Mouse (Mus musculus) macrophage (primary cell): ENCODE data around the gene Syt16. TPM values are rescaled to one million over a fixed set of nuclear protein-coding genes. Genes with fewer than 3 reads are reported as not detected.

Experiments used
- H3K27ac ChIP-seq: fragments of 350-480 bp; formaldehyde crosslinking; 2 replicates; pipeline ENCODE4 v1.9.0; 2021
- H3K36me3 ChIP-seq: fragments of 350-480 bp; formaldehyde crosslinking; 2 replicates; pipeline ENCODE4 v1.9.0; 2021; ENCODE audit errors: inconsistent target
- H3K4me3 ChIP-seq: fragments of 350-480 bp; formaldehyde crosslinking; 2 replicates; pipeline ENCODE4 v1.9.0; 2021; ENCODE audit errors: inconsistent target
- H3K79me2 ChIP-seq: fragments of 350-480 bp; formaldehyde crosslinking; 2 replicates; pipeline ENCODE4 v1.9.0; 2021; ENCODE audit errors: inconsistent target
- WGBS: methylation state at CpG from one replicate; pipeline ENCODE4 v1.1.7; 2026; ENCODE audit warnings: inconsistent platforms; ENCODE audit not compliant: missing documents; 5-methylcytosine and 5-hydroxymethylcytosine counted together
- polyA plus RNA-seq: library from polyadenylated mRNA; stranded (reverse); fragments of 250-400 nt; gene quantifications from 3 replicates; pipeline ENCODE4 v1.2.4, GENCODE M21; 2018; ENCODE audit warnings: inconsistent platforms

Syt16 gene
- polyA plus RNA-seq, 1 experiment from 2014 or later: not detected

DNA sequence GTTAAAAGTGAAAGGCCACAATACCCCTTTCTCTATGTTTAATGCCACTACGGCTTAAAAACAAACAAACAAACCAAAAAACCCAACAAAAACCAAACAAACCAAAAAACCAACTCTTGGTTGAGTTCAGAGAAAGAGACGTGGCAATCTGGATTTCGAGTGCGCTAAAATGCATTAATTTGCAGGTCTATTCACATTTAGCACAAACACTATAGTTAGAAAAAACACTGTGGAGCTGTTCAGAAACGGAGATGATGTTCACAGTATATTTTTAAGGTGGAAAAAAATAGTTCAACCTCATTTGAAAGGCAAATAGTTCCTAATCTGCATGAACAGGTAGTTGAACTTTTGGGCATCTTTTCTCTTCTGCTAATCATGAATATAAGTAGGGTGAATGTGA lies 192.8 kb downstream of the Syt16 start:
- Histone ChIP-seq H3K79me2 (no peaks in the 10 kb centered on the region), H3K4me3 (no peak overlapping the region), H3K27ac (no peak overlapping the region), H3K36me3 (no peaks in the 10 kb centered on the region)
- WGBS: 87% methylated on average over 5 of the region's 5 CpGs

GRCm38 (mm10) chr12:74192552-74192951 lies 195.1 kb downstream of the Syt16 start:
- no peaks in the 10 kb centered on the region for H3K36me3 ChIP-seq
- 40% methylated on average over 4 of the region's 4 CpGs for WGBS
- no peaks in the 10 kb centered on the region for H3K79me2 ChIP-seq
- no peak overlapping the region for H3K4me3 ChIP-seq
- H3K27ac ChIP-seq: no peak overlapping the region

- H3K79me2 ChIP-seq: no peaks in the 10 kb centered on the region
- no peaks in the 10 kb centered on the region for H3K36me3 ChIP-seq
- H3K4me3 ChIP-seq: no peak overlapping the region
- no peak overlapping the region for H3K27ac ChIP-seq
- 85% methylated on average over 5 of the region's 5 CpGs for WGBS
These were observed 203.9 kb downstream of the Syt16 start for GRCm38 (mm10) chr12:74201410-74201809.

- WGBS: 93% methylated on average over 6 of the region's 6 CpGs
- H3K4me3 ChIP-seq: no peak overlapping the region
- no peaks in the 10 kb centered on the region for H3K36me3 ChIP-seq
These were observed 205.1 kb downstream of the Syt16 start for GRCm38 (mm10) chr12:74202431-74203042.

DNA sequence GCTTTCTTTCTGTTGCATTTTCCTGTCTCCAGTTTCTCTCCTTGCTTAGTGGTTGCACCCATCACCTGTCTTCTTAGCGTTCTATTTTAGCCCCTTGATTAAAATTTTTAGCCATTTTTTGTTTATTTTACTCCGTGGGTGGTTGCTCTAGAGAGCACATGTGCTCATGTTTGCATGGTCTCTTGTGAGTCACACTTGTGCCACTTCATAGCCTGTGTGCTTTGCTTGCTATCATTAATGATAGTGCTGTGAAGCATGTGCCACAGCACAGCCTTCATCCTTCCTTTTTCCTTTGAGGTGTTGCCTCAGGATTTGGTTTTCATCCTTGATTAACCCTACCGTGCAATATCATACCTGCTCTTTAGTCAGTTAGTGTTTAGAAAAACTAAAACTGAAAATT lies 214.7 kb downstream of the Syt16 start:
- Histone ChIP-seq H3K36me3 (no peaks in the 10 kb centered on the region), H3K27ac (no peak overlapping the region), H3K79me2 (no peaks in the 10 kb centered on the region), H3K4me3 (no peak overlapping the region)
- 80% methylated on average over 3 of the region's 3 CpGs for WGBS

More at GRCm38 (mm10) chr12:74202431-74203042, 205.1 kb downstream of the Syt16 start:
- H3K79me2 ChIP-seq: no peaks in the 10 kb centered on the region
- H3K27ac ChIP-seq: no peak overlapping the region

DNA sequence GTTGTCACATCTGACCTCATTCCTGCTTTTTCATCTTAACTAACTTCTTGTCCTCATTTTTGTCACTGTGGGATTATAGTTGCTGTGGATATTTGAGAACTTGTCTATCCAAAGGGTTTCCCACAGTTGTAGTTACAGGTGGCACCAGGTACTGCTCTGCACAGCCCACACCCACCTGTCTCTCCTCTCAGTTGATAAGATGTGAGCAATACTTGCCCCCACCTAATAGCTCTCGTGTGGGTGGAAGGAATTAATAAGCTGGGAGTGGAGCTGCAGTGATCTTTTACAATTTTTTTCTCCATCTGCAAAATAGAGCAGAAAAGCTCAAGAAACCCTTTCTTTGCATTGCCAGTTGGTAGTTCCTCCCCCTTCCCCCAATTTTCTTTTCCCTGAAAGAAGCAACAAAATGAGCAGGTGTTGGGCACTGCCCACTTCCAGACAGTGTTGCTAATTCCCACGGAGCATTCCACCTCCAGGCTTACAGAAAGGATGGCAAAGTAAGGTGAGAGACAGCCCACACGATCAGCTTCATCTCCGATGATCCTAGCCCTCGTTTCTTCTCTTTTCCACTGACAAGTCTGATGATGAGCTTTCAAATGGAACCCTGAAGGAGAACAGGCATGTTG lies 218.8 kb downstream of the Syt16 start:
- 74% methylated on average over 5 of the region's 5 CpGs for WGBS
- no peaks in the 10 kb centered on the region for H3K36me3 ChIP-seq

DNA sequence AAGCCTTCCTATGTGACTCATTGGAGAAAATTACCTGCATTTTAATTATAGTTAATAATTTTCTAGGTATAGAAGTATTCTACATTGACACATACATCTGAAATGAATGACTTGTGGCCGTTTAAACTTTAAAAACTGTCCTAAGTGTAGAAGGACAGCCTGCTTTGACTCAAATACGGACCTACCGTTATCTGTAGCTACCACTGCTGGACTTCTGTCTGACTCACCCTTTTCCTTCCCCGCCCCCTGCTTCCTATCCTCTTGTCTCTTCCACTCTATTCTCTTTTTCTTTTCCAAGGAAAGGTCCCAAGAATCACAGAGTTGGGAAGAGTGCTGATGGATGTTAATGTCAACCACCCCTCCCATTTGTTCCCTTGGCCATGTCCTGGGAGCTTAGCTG lies 222.4 kb downstream of the Syt16 start:
- no peaks in the 10 kb centered on the region for H3K79me2 ChIP-seq
- H3K36me3 ChIP-seq: no peaks in the 10 kb centered on the region
- no peak overlapping the region for H3K4me3 ChIP-seq
- 73% methylated on average over 4 of the region's 4 CpGs for WGBS
- H3K27ac ChIP-seq: no peak overlapping the region

More for the DNA sequence above, 218.8 kb downstream of the Syt16 start:
- H3K79me2 ChIP-seq: no peaks in the 10 kb centered on the region
- no peak overlapping the region for H3K27ac ChIP-seq
- H3K4me3 ChIP-seq: no peak overlapping the region

- 67% methylated on average over 1 of the region's 1 CpGs for WGBS
- Histone ChIP-seq H3K27ac (no peak overlapping the region), H3K4me3 (no peak overlapping the region), H3K79me2 (no peaks in the 10 kb centered on the region), H3K36me3 (no peaks in the 10 kb centered on the region)
These were observed 223.2 kb downstream of the Syt16 start for GRCm38 (mm10) chr12:74220651-74221050.

- Histone ChIP-seq H3K79me2 (no peaks in the 10 kb centered on the region), H3K4me3 (no peak overlapping the region), H3K27ac (no peak overlapping the region), H3K36me3 (no peaks in the 10 kb centered on the region)
- WGBS: 84% methylated on average over 10 of the region's 10 CpGs
These were observed 233.3 kb downstream of the Syt16 start for GRCm38 (mm10) chr12:74230808-74231207.

GRCm38 (mm10) chr12:74232845-74233244 lies 235.4 kb downstream of the Syt16 start:
- Histone ChIP-seq H3K4me3 (no peak overlapping the region), H3K36me3 (no peaks in the 10 kb centered on the region), H3K79me2 (no peaks in the 10 kb centered on the region), H3K27ac (no peak overlapping the region)
- WGBS: 85% methylated on average over 1 of the region's 1 CpGs

DNA sequence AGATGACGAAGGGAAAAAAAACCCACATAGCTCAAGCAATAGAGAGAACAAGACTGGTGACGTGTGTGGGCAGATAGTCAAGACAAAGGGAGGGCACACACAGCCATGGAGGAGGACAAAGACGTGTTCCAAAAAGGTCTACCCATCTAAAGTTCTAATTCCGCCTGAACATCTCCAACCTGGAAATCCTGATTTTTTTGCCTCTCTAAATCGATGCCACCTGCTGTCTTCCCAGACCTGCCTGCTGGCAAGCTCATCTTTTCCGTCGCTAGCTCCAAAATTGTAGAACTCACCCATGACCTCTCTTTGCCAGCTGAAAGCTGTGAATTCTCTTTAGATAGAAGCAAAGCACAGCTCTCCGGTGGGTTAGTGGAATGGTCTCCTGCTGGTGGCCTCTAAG lies 238.7 kb downstream of the Syt16 start:
- no peak overlapping the region for H3K4me3 ChIP-seq
- H3K36me3 ChIP-seq: no peaks in the 10 kb centered on the region
- no peak overlapping the region for H3K27ac ChIP-seq
- H3K79me2 ChIP-seq: no peaks in the 10 kb centered on the region
- WGBS: 89% methylated on average over 8 of the region's 8 CpGs

GRCm38 (mm10) chr12:74238056-74238455 lies 240.6 kb downstream of the Syt16 start:
- H3K4me3 ChIP-seq: no peak overlapping the region
- H3K36me3 ChIP-seq: no peaks in the 10 kb centered on the region
- H3K79me2 ChIP-seq: no peaks in the 10 kb centered on the region
- no peak overlapping the region for H3K27ac ChIP-seq
- WGBS: 92% methylated on average over 7 of the region's 7 CpGs

- Histone ChIP-seq H3K4me3 (no peak overlapping the region), H3K79me2 (no peaks in the 10 kb centered on the region), H3K27ac (no peak overlapping the region), H3K36me3 (no peaks in the 10 kb centered on the region)
- 64% methylated on average over 2 of the region's 2 CpGs for WGBS
These were observed 241.3 kb downstream of the Syt16 start for GRCm38 (mm10) chr12:74238806-74239205.

DNA sequence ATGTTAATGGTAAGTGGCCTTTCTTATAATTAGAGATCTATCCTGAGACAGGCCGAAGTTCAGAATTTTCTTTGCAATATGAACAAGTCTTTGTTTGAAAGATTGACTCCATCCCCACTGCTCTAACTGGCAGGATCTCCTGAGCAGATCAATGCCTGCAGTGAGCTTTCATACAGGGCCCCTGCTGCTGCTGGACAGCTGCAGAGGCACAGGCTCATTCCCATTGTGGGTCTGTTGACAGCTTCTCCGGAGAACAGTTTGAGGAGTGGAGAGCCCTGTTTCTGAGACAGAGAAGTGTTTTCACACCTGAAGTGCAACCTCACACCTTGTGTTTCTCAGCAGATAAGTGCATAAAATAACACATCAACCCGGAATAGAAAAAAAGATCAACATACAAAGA lies 267.4 kb downstream of the Syt16 start:
- Histone ChIP-seq H3K36me3 (no peaks in the 10 kb centered on the region), H3K79me2 (no peaks in the 10 kb centered on the region), H3K4me3 (no peak overlapping the region), H3K27ac (no peak overlapping the region)
- WGBS: 70% methylated on average over 3 of the region's 3 CpGs

- H3K79me2 ChIP-seq: no peaks in the 10 kb centered on the region
- H3K36me3 ChIP-seq: no peaks in the 10 kb centered on the region
- no peak overlapping the region for H3K4me3 ChIP-seq
- WGBS: 93% methylated on average over 4 of the region's 4 CpGs
- H3K27ac ChIP-seq: no peak overlapping the region
These were observed 269.6 kb downstream of the Syt16 start for GRCm38 (mm10) chr12:74267049-74267448.
